Mouse (Mus musculus) gastrocnemius, adult 18-20 months (tissue): ENCODE results near the gene Mrpl49. TPM values are rescaled to one million over a fixed set of nuclear protein-coding genes. Genes with fewer than 3 reads are reported as not detected.
A peak's percentile ranks its signal among the peaks of the same experiment; 100 is the strongest.

Source experiments
- DNase-seq: peaks from one replicate; pipeline ENCODE4 v3.0.0; 2021; ENCODE audit warnings: low spot score
- total RNA-seq, 2 experiments: library from RNA; stranded (reverse); gene quantifications; 2 replicates each; pipeline ENCODE4 v1.2.3; 2021

Mrpl49 gene
- total RNA-seq, 2 experiments from 2014 or later: 27.5 to 29.3 TPM

- no peak for DNase-seq
Observed at GRCm38 (mm10) chr19:6040002-6040401, 17.6 kb downstream of the Mrpl49 start.

- no peak for DNase-seq
Observed at GRCm38 (mm10) chr19:6038326-6038725, 19.3 kb downstream of the Mrpl49 start.

GRCm38 (mm10) chr19:6037695-6038094 lies 19.9 kb downstream of the Mrpl49 start:
- no peak for DNase-seq

GRCm38 (mm10) chr19:6035966-6036585 lies 21.5 kb downstream of the Mrpl49 start:
- no peak for DNase-seq

GRCm38 (mm10) chr19:6030520-6031280 lies 26.9 kb downstream of the Mrpl49 start:
- DNase-seq: no peak

- no peak for DNase-seq
Observed at GRCm38 (mm10) chr19:6029426-6029825, 28.2 kb downstream of the Mrpl49 start.

GRCm38 (mm10) chr19:6028991-6029390 lies 28.6 kb downstream of the Mrpl49 start:
- DNase-seq: no peak

- DNase-seq: no peak
Observed at GRCm38 (mm10) chr19:6023930-6024329, 33.7 kb downstream of the Mrpl49 start.

- no peak for DNase-seq
Observed at GRCm38 (mm10) chr19:6023059-6023458, 34.5 kb downstream of the Mrpl49 start.

- no peak for DNase-seq
Observed at GRCm38 (mm10) chr19:6020276-6020675, 37.3 kb downstream of the Mrpl49 start.

GRCm38 (mm10) chr19:6018142-6019089 lies 39.2 kb downstream of the Mrpl49 start:
- peak; percentile 92 for DNase-seq

GRCm38 (mm10) chr19:6016532-6016931 lies 41.1 kb downstream of the Mrpl49 start:
- no peak for DNase-seq

GRCm38 (mm10) chr19:6015511-6016315 lies 41.9 kb downstream of the Mrpl49 start, which contains the start of gene Capn1:
Capn1 (minus strand) TSS chr19:6015897.
- DNase-seq: peak; percentile 89

- peak; percentile 34 for DNase-seq
Observed at GRCm38 (mm10) chr19:6014991-6015510, 42.5 kb downstream of the Mrpl49 start.

- no peak for DNase-seq
Observed at GRCm38 (mm10) chr19:6013691-6014090, 43.9 kb downstream of the Mrpl49 start.

GRCm38 (mm10) chr19:6009137-6009536 lies 48.4 kb downstream of the Mrpl49 start:
- no peak for DNase-seq

GRCm38 (mm10) chr19:6007013-6007412 lies 50.6 kb downstream of the Mrpl49 start:
- no peak for DNase-seq

- DNase-seq: no peak
Observed at GRCm38 (mm10) chr19:6005541-6005940, 52.0 kb downstream of the Mrpl49 start.
